ENCODE assay signal across 13 mouse cellular contexts in genomic region chr7:129402695-129403364, GRCm38 (mm10).
DNase-seq lines count a peak whose midpoint lies in the region; ATAC-seq and TF ChIP-seq lines count a peak whose summit lies in the region.
"Had no signal": no experiment of that assay in that cellular context is flagged by ENCODE, and none has a peak within 500 bp of the region (broad histone marks: within the 10 kb centered on the region; RNA-seq: fewer than 3 reads in every experiment).

No protein-coding gene starts in this region.

- no peak for TF ChIP-seq CTCF in stomach, postnatal 0 days (IDR thresholded peaks at IDR 0.05; ENCODE audit: low read depth)
- TF ChIP-seq CTCF in lung, adult 2 months (IDR thresholded peaks at IDR 0.05; ENCODE audit: insufficient read depth, low read length) = no peak

- H3K27ac ChIP-seq in midbrain, embryonic 16.5 days (ENCODE audit: low read length) = peak overlapping the region; percentile 64
- no peak overlapping the region for H3K27ac ChIP-seq in stomach, postnatal 0 days (replicated peaks)
- H3K27ac ChIP-seq: embryonic facial prominence, embryonic 15.5 days; kidney, embryonic 15.5 days; liver, embryonic 13.5 days had no signal

- H3K4me3 ChIP-seq in midbrain, embryonic 16.5 days (ENCODE audit: low read depth, low read length) = no peak overlapping the region
- no peak overlapping the region for H3K4me3 ChIP-seq in stomach, postnatal 0 days (ENCODE audit: low read depth, low read length)
- no peak overlapping the region for H3K4me3 ChIP-seq in lung, adult 2 months (replicated peaks; ENCODE audit: extremely low read depth, low read depth, low read length)
- H3K4me3 ChIP-seq: embryonic facial prominence, embryonic 15.5 days; heart, embryonic 12.5 days; kidney, embryonic 15.5 days; liver, embryonic 13.5 days had no signal

- H3K36me3 ChIP-seq in midbrain, embryonic 16.5 days (ENCODE audit: control insufficient read depth, insufficient read depth, low read length) = no peaks in the 10 kb centered on the region
- H3K36me3 ChIP-seq in stomach, postnatal 0 days (ENCODE audit: control insufficient read depth, insufficient read depth, low read length) = no peaks in the 10 kb centered on the region
- H3K36me3 ChIP-seq: embryonic facial prominence, embryonic 15.5 days; heart, embryonic 12.5 days; kidney, embryonic 15.5 days; liver, embryonic 13.5 days had no signal

- H3K9ac ChIP-seq in midbrain, embryonic 16.5 days (ENCODE audit: low read depth, low read length) = no peak overlapping the region
- no peak overlapping the region for H3K9ac ChIP-seq in stomach, postnatal 0 days (ENCODE audit: low read length)
- H3K9ac ChIP-seq: embryonic facial prominence, embryonic 15.5 days; heart, embryonic 12.5 days; kidney, embryonic 15.5 days; liver, embryonic 13.5 days had no signal

- no peaks in the 10 kb centered on the region for H3K27me3 ChIP-seq in midbrain, embryonic 16.5 days (ENCODE audit: control insufficient read depth, insufficient read depth, low read depth, low read length)
- no peaks in the 10 kb centered on the region for H3K27me3 ChIP-seq in stomach, postnatal 0 days (ENCODE audit: control insufficient read depth, insufficient read depth, low read length)
- H3K27me3 ChIP-seq: embryonic facial prominence, embryonic 15.5 days; heart, embryonic 12.5 days; kidney, embryonic 15.5 days; liver, embryonic 13.5 days had no signal

- peaks cover 32% of the 10 kb centered on the region for H3K4me1 ChIP-seq in midbrain, embryonic 16.5 days (ENCODE audit: control insufficient read depth, insufficient read depth, low read length)
- no peaks in the 10 kb centered on the region for H3K4me1 ChIP-seq in stomach, postnatal 0 days (replicated peaks; ENCODE audit: control insufficient read depth, insufficient read depth)
- H3K4me1 ChIP-seq in lung, adult 2 months (ENCODE audit: control insufficient read depth, insufficient read depth, low read length) = no peaks in the 10 kb centered on the region
- H3K4me1 ChIP-seq: embryonic facial prominence, embryonic 15.5 days; heart, embryonic 12.5 days; kidney, embryonic 15.5 days; liver, embryonic 13.5 days had no signal

- no peak for TF ChIP-seq EP300 in stomach, postnatal 0 days (optimal IDR thresholded peaks at IDR 0.05)

- DNase-seq in brain, adult 2 months (ENCODE audit: low read depth, low spot score) = peak; percentile 70
- peak; percentile 20 to 49 for DNase-seq in frontal cortex, adult 2 months (ENCODE audit: extremely low spot score in 1 of 2, low spot score in 1 of 2)
- peak; percentile 54 to 57 for DNase-seq in layer of hippocampus, postnatal 10 days (ENCODE audit: low spot score in 2 of 2)
- DNase-seq in spleen, postnatal 14 days (ENCODE audit: low spot score in 2 of 2) = no peak
- no peak for DNase-seq in heart, postnatal 4 days
- DNase-seq in stomach, postnatal 0 days (ENCODE audit: low spot score) = no peak
- DNase-seq in lung, adult 2 months = no peak
- DNase-seq: liver, embryonic 13.5 days had no signal

- WGBS in midbrain, embryonic 16.5 days = 19% methylated on average over 13 of the region's 13 CpGs
- WGBS in stomach, postnatal 0 days = 81% methylated on average over 13 of the region's 13 CpGs
- WGBS in lung, adult 2 months = 84% methylated on average over 13 of the region's 13 CpGs

- H3K4me2 ChIP-seq in midbrain, embryonic 16.5 days (ENCODE audit: low read length) = peak overlapping the region; percentile 38
- no peak overlapping the region for H3K4me2 ChIP-seq in stomach, postnatal 0 days (replicated peaks; ENCODE audit: low read depth)
- H3K4me2 ChIP-seq: embryonic facial prominence, embryonic 15.5 days; heart, embryonic 12.5 days; kidney, embryonic 15.5 days; liver, embryonic 13.5 days had no signal

- no peaks in the 10 kb centered on the region for H3K9me3 ChIP-seq in midbrain, embryonic 16.5 days (replicated peaks; ENCODE audit: control insufficient read depth, low read length, poor library complexity, severe bottlenecking)
- no peaks in the 10 kb centered on the region for H3K9me3 ChIP-seq in stomach, postnatal 0 days (ENCODE audit: control insufficient read depth, low read length)
- H3K9me3 ChIP-seq: embryonic facial prominence, embryonic 15.5 days; heart, embryonic 12.5 days; kidney, embryonic 15.5 days; liver, embryonic 13.5 days had no signal

- ATAC-seq in midbrain, embryonic 16.5 days = peak; percentile 78
- ATAC-seq in stomach, postnatal 0 days (ENCODE audit: low FRiP score, low TSS enrichment) = no peak
- ATAC-seq: CD4-positive, CD25-positive, alpha-beta regulatory T cell, adult 4 months had no signal

- TF ChIP-seq POLR2A in lung, adult 2 months (IDR thresholded peaks at IDR 0.05; ENCODE audit: borderline replicate concordance, extremely low read depth, low read depth, low read length) = no peak

Comparison
In these comparisons a context has a peak if more than half of its experiments do, and no peak if none do; other contexts are left out.
1. DNase-seq: peak in brain, adult 2 months (single experiment), frontal cortex, adult 2 months (2 of 2) and layer of hippocampus, postnatal 10 days (2 of 2); none in spleen, postnatal 14 days (0 of 2), heart, postnatal 4 days (single experiment), stomach, postnatal 0 days (single experiment) and lung, adult 2 months (single experiment).